ENCODE assay signal across 14 mouse cellular contexts in genomic region chr10:99639469-99639868, GRCm38 (mm10).
DNase-seq lines count a peak whose midpoint lies in the region; ATAC-seq lines count a peak whose summit lies in the region.
"Had no signal": no experiment of that assay in that cellular context is flagged by ENCODE, and none has a peak within 500 bp of the region (broad histone marks: within the 10 kb centered on the region; RNA-seq: fewer than 3 reads in every experiment).

No protein-coding gene starts in this region.

- peak overlapping the region; percentile 28; the same call in 1 of the 2 replicates for H3K4me2 ChIP-seq in hindbrain, embryonic 15.5 days
- H3K4me2 ChIP-seq: embryonic facial prominence, embryonic 12.5 days; intestine, embryonic 15.5 days; limb, embryonic 12.5 days; lung, embryonic 15.5 days had no signal

- ATAC-seq in hindbrain, embryonic 15.5 days (ENCODE audit: low FRiP score, low read depth): peak; percentile 88
- ATAC-seq: intestine, embryonic 15.5 days had no signal

- WGBS in hindbrain, embryonic 15.5 days: 30% methylated on average over 5 of the region's 5 CpGs

- no peaks in the 10 kb centered on the region for H3K4me1 ChIP-seq in hindbrain, embryonic 15.5 days (replicated peaks)
- H3K4me1 ChIP-seq: embryonic facial prominence, embryonic 12.5 days; heart, embryonic 10.5 days; intestine, embryonic 15.5 days; limb, embryonic 12.5 days had no signal

- peak overlapping the region; percentile 54 for H3K27ac ChIP-seq in hindbrain, embryonic 15.5 days (replicated peaks)
- H3K27ac ChIP-seq: embryonic facial prominence, embryonic 12.5 days; heart, embryonic 10.5 days; intestine, embryonic 15.5 days; limb, embryonic 12.5 days; lung, embryonic 15.5 days had no signal

- no peak overlapping the region for H3K4me3 ChIP-seq in hindbrain, embryonic 15.5 days
- H3K4me3 ChIP-seq: embryonic facial prominence, embryonic 12.5 days; heart, embryonic 10.5 days; intestine, embryonic 15.5 days; limb, embryonic 12.5 days; lung, embryonic 15.5 days had no signal

- DNase-seq in cerebellum, postnatal 10 days: peak; percentile 41 to 51
- DNase-seq in cerebellum, adult 11-12 months: no peak
- peak; percentile 12 for DNase-seq in kidney, postnatal 14 days
- no peak for DNase-seq in kidney, adult 11 months
- DNase-seq in 3T3-L1 (ENCODE audit: low read depth, low spot score): peak; percentile 26
- no peak for DNase-seq in liver
- DNase-seq in frontal cortex, postnatal 14 days (ENCODE audit: low spot score in 2 of 2): no peak
- DNase-seq: layer of hippocampus, adult 9-11 months had no signal

- no peaks in the 10 kb centered on the region for H3K27me3 ChIP-seq in hindbrain, embryonic 15.5 days
- H3K27me3 ChIP-seq: embryonic facial prominence, embryonic 12.5 days; intestine, embryonic 15.5 days; limb, embryonic 12.5 days; lung, embryonic 15.5 days had no signal

- no peaks in the 10 kb centered on the region for H3K9me3 ChIP-seq in hindbrain, embryonic 15.5 days
- H3K9me3 ChIP-seq: embryonic facial prominence, embryonic 12.5 days; heart, embryonic 10.5 days; intestine, embryonic 15.5 days; limb, embryonic 12.5 days; lung, embryonic 15.5 days had no signal

- no peaks in the 10 kb centered on the region for H3K36me3 ChIP-seq in hindbrain, embryonic 15.5 days
- H3K36me3 ChIP-seq: embryonic facial prominence, embryonic 12.5 days; heart, embryonic 10.5 days; intestine, embryonic 15.5 days; limb, embryonic 12.5 days; lung, embryonic 15.5 days had no signal

- H3K9ac ChIP-seq in hindbrain, embryonic 15.5 days: no peak overlapping the region
- H3K9ac ChIP-seq: embryonic facial prominence, embryonic 12.5 days; intestine, embryonic 15.5 days; limb, embryonic 12.5 days; lung, embryonic 15.5 days had no signal

Comparison
In these comparisons a context has a peak if more than half of its experiments do, and no peak if none do; other contexts are left out.
1. DNase-seq: peak in cerebellum, postnatal 10 days (2 of 2), kidney, postnatal 14 days (single experiment) and 3T3-L1 (single experiment); none in cerebellum, adult 11-12 months (single experiment), kidney, adult 11 months (single experiment), liver (single experiment) and frontal cortex, postnatal 14 days (0 of 2).